Mouse (Mus musculus): ENCODE data around the gene Gm21119. TPM values are rescaled to one million over a fixed set of nuclear protein-coding genes. Genes with fewer than 3 reads are reported as not detected.
"Not testable (repeated sequence)": the region's sequence is repeated elsewhere in the genome, so short reads cannot be mapped to it uniquely, and the experiment has no call there.

Gene Gm21119
- total RNA-seq, 2 experiments from 2014 or later, result 0.31 TPM; not detected in 1

- peak; percentile 8 to 15 for DNase-seq
These were observed 38.3 kb downstream of the Gm21119 start for GRCm38 (mm10) chr8:20652976-20653375.

GRCm38 (mm10) chr8:20678418-20678817, 63.7 kb downstream of the Gm21119 start:
- not testable (repeated sequence) for DNase-seq
